Mouse (Mus musculus) gastrocnemius, postnatal 4 days (tissue): Measurements from ENCODE around the gene 4933412E24Rik. TPM values are rescaled to one million over a fixed set of nuclear protein-coding genes. Genes with fewer than 3 reads are reported as not detected.

Experiments used
- DNase-seq, 2 experiments: peaks; one replicate each; pipeline ENCODE4 v3.0.0; 2021 to 2022; ENCODE audit warnings: low spot score in 2 of 2, mixed read lengths in 2 of 2
- long read RNA-seq, 2 experiments: library from polyadenylated mRNA; stranded (forward); transcript quantifications; one replicate each; pipeline ENCODE4 v2.0.0; 2021
- total RNA-seq, 2 experiments: library from RNA; stranded (reverse); gene quantifications; 2 replicates each; pipeline ENCODE4 v1.2.3; 2021

Gene 4933412E24Rik
- not detected for total RNA-seq
- long read RNA-seq, experiment 1 = 0 reads
- long read RNA-seq, experiment 2 = 0 reads

DNA sequence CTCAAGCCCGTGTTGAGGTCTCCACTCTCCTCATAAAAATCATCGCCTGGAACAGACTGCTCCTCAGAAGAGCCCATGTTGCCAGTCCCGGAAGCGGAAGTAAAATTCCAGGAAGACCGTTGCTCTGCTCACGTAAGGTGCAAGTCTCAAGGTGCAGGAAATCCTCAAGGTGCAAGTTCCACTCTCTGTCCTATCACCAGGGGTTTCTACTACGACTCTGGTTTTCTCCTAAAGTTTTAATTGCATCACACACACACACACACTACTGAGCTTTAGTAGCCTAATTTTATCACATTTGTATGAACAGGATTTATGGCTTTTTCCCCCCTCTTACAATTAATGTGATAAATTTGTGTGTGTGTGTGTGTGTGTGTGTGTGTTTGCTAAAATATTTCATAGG lies at the start of gene 4933412E24Rik:
Gene 4933412E24Rik (minus strand): TSS at position 101 of the 400 bp plus-strand sequence.
- DNase-seq = no peak

DNA sequence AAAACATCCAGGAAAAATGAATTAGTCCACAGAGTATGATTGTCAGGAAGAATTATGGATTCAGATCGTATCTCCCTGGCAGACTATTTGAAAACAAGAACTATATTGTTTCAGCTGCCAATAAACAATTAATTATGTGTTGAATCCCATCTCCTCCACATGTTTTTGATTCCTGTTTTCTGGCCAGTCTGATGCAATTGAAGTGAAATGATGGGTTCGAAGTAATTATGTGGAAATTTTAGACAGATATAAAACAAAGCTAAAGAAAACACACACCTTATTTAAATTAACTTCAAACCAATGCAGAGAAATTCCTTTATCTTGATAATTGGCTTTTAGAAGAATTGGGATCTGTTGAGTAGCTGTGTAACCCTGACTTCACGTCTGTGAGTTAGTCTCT lies 14.3 kb upstream of the 4933412E24Rik start:
- DNase-seq = no peak

DNA sequence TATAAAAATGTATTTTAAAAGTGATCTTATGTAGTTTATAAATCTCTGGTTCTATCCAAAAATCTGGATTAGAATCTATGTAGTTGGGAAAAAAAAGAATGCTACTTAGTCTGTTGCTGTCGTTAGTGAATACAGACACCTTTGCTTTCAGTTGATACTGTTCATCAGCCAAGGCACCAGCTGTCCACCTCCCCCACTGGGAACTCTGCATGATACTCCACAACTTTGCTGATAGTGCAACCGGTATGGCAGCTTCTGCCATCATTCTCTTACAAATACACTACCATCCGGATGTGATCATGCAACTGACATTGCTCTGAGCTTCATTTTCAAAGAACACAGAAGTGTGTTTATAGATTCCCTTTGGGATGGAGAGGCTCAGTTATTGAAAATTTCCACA lies 4.8 kb upstream of the 4933412E24Rik start:
- no peak for DNase-seq

DNA sequence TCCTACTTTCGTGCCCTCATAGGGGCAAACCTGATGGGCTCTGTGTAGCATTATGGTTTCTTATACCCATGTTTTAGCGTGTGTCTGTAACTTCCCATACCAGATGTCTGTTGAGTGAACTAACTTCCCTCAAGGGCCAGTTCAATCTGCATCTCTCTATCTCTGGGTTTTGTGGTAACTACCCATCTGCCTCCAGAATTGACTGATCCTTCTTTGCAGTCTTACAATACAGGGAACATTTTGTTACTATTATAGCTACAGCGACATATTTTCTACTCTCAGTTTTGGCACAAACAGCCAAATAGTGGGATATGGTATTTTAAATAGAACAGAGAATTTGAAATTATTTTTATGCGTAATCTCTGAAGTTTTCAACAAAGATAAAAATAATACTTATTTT lies 6.2 kb downstream of the 4933412E24Rik start:
- DNase-seq = no peak

DNA sequence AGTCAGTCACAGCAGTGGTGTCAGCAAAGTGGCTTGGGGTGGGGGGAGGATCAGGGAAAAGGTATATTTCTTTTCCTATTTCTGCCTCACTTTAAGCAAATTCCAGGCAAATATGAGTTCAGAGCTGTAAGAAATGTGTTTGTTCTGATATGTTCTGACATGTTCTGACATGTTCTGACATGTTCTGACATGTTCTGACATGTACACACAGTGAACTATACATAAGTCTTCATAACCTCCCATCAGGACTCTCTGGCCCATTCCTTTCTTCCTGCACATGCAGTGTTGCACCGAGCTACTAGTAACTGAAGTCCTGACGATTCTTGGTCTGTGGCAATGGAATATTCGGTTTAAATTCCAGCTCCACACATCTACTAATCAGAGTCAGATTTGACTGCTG lies 6.8 kb downstream of the 4933412E24Rik start:
- no peak for DNase-seq

DNA sequence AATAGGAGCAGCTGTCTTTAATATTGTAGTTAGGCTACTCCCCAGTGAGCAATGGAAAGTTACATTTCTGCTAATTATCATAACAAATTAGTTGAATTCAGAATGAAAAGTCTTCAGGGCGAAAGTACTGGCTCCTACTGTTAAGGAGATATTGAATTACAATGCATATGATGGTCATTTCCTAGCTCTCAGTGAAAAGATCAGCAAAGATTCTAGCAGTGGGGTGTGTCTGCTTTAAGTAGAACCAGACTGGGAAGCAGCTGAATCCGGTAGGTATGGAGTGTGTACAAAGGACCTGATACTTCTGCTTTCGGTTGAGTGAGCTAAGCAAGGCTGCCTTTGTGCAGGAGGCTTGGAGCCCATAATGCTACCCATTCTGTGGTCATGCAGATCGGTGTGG lies 32.6 kb downstream of the 4933412E24Rik start:
- DNase-seq = no peak

DNA sequence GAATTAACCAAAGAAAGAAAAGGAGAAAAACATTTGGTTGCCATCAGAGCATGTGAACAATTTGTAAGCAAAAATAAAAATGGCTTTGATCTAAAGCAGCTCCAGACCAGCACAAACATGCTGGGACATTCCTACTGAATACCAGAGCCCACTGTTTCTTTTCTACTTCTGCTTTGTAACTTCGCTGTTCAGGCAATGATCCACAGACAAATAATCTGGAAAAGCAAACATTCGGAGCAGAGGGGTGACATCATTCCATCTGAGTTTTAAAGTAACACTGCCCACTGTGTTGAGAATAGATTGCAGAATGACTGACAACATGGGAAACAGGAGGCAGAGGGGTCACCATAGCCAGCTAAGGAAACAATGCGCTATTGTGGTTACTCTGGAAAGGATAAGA lies 41.1 kb downstream of the 4933412E24Rik start:
- DNase-seq = no peak

DNA sequence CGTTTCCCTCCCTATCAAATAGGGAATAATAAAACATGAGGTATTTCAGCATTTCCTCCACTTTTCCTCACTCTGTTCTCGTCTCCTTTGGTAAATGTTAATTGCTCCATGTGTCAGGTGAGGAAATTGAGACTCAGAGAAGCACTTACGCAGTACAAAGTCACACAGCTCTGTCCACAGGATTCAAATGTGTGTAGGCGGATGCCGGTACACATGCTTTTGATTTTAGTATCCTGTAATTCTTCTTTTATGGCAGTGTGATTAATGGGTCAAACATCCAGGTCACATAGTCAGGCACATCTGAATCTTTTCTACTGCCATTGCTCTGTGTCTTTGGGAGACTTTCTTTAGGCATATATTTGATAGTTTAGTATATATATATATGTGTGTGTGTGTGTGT lies 41.8 kb downstream of the 4933412E24Rik start:
- no peak for DNase-seq

DNA sequence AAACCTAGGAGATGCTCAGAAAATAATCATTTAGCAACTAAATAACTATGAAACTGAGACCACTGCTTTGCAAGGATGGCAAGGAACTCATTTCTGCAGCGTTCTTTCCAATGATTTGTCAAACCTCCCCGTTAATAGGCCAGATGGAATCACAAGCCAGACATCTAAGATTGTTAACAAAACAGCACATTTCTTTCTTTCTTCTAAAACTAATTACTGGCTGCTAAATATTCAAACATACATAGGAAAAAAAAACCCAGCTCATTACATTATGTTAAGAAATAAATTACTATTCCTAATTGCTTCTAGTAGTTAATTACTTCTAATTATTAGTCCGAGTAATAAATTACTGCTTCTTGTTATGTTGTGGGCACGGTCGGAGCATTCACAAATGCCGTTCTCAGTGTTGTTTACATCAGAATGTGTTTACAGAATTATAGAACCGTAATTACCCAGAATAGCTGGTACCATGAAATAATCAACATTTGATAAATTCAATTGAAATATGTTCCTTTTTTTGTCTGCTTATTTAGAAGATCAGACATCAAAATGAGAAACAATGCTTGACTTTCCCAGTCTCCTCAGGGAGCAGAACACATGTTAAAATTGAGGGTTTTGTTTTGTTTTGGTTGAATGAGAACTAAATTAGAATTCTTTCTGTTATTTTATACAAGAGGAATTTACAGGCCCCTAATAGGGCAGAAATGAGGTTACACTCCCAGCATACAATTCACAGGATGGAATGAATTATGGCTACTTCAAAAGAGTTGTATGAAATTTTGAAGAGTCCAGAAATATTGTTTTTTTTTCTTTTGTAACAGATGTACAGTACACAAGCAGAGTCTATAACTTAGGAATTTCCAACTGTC lies 42.5 kb downstream of the 4933412E24Rik start:
- no peak for DNase-seq
